Mouse (Mus musculus): ENCODE measurements around the gene Esrra.

- TF ChIP-seq CTCF (conservative IDR thresholded peaks at IDR 0.05; ENCODE audit: low read length), result no peak
- TF ChIP-seq NANOG (IDR thresholded peaks at IDR 0.05; ENCODE audit: borderline replicate concordance, low read length), result no peak
Observed at GRCm38 (mm10) chr19:6918321-6918720, 3.3 kb downstream of the Esrra start.
